Mouse (Mus musculus): ENCODE measurements at regions not wholly inside any gene's neighbourhood (a gene's known extent, or its start where the extent isn't known, plus 50 kb on each side); places are given as distances from the start of the nearest gene placed in this dataset.

- TF ChIP-seq POLR2A (IDR thresholded peaks at IDR 0.05; ENCODE audit: borderline replicate concordance, extremely low read depth, insufficient read depth, insufficient read length), result no peak
- DNase-seq (ENCODE audit: low spot score) (peak; percentile 18), ATAC-seq (ENCODE audit: low FRiP score, low read depth) (peak; percentile 55; the same call in 1 of the 2 replicates)
- Histone ChIP-seq H3K4me1 (ENCODE audit: control insufficient read depth, insufficient read depth, low read length) (0 out of 2 replicates have a peak, but pooled peaks cover 4% of the 10 kb centered on the region), H3K27ac (replicated peaks; ENCODE audit: low read depth, low read length) (no peak overlapping the region), H3K4me3 (replicated peaks; ENCODE audit: low read length) (no peak overlapping the region), H3K9ac (ENCODE audit: low read depth, low read length, severe bottlenecking) (no peak overlapping the region), H3K27me3 (ENCODE audit: control insufficient read depth, insufficient read depth, low read length) (no peaks in the 10 kb centered on the region), H3K4me2 (replicated peaks; ENCODE audit: low read depth, low read length, severe bottlenecking) (no peak overlapping the region), H3K9me3 (ENCODE audit: control insufficient read depth, low read length) (no peaks in the 10 kb centered on the region), H3K36me3 (ENCODE audit: control insufficient read depth, insufficient read depth, low read length) (no peaks in the 10 kb centered on the region)
- WGBS, result 58% methylated on average over 7 of the region's 7 CpGs
These were observed 132.3 kb downstream of the Rsl24d1 start for GRCm38 (mm10) chr9:73245524-73245923.

GRCm38 (mm10) chr9:73258171-73258570 lies 144.9 kb downstream of the Rsl24d1 start:
- WGBS, result 76% methylated on average over 9 of the region's 9 CpGs
- Histone ChIP-seq H3K36me3 (ENCODE audit: control insufficient read depth, insufficient read depth, low read length) (no peaks in the 10 kb centered on the region), H3K4me1 (ENCODE audit: control insufficient read depth, insufficient read depth, low read length) (no peaks in the 10 kb centered on the region), H3K4me2 (replicated peaks; ENCODE audit: low read depth, low read length, severe bottlenecking) (no peak overlapping the region), H3K9ac (ENCODE audit: low read depth, low read length, severe bottlenecking) (no peak overlapping the region), H3K9me3 (ENCODE audit: control insufficient read depth, low read length) (no peaks in the 10 kb centered on the region), H3K27me3 (ENCODE audit: control insufficient read depth, insufficient read depth, low read length) (no peaks in the 10 kb centered on the region), H3K27ac (replicated peaks; ENCODE audit: low read depth, low read length) (no peak overlapping the region), H3K4me3 (replicated peaks; ENCODE audit: low read length) (no peak overlapping the region)
- no peak for DNase-seq (ENCODE audit: low spot score)
- TF ChIP-seq POLR2A (IDR thresholded peaks at IDR 0.05; ENCODE audit: borderline replicate concordance, extremely low read depth, insufficient read depth, insufficient read length), result no peak
- ATAC-seq (ENCODE audit: low FRiP score, low read depth), result no peak

- 87% methylated on average over 8 of the region's 8 CpGs for WGBS
- DNase-seq (ENCODE audit: low spot score) (no peak), ATAC-seq (ENCODE audit: low FRiP score, low read depth) (no peak)
- Histone ChIP-seq H3K4me1 (ENCODE audit: control insufficient read depth, insufficient read depth, low read length) (no peaks in the 10 kb centered on the region), H3K36me3 (ENCODE audit: control insufficient read depth, insufficient read depth, low read length) (no peaks in the 10 kb centered on the region), H3K4me2 (replicated peaks; ENCODE audit: low read depth, low read length, severe bottlenecking) (no peak overlapping the region), H3K4me3 (replicated peaks; ENCODE audit: low read length) (no peak overlapping the region), H3K27me3 (ENCODE audit: control insufficient read depth, insufficient read depth, low read length) (no peaks in the 10 kb centered on the region), H3K9me3 (ENCODE audit: control insufficient read depth, low read length) (no peaks in the 10 kb centered on the region), H3K27ac (replicated peaks; ENCODE audit: low read depth, low read length) (no peak overlapping the region), H3K9ac (ENCODE audit: low read depth, low read length, severe bottlenecking) (no peak overlapping the region)
- TF ChIP-seq POLR2A (IDR thresholded peaks at IDR 0.05; ENCODE audit: borderline replicate concordance, extremely low read depth, insufficient read depth, insufficient read length), result no peak
These were observed 145.4 kb downstream of the Rsl24d1 start for GRCm38 (mm10) chr9:73258640-73259039.

- DNase-seq (ENCODE audit: low spot score), result no peak
- H3K4me2 ChIP-seq (replicated peaks; ENCODE audit: low read depth, low read length, severe bottlenecking), result no peak overlapping the region
- H3K27me3 ChIP-seq (ENCODE audit: control insufficient read depth, insufficient read depth, low read length), result no peaks in the 10 kb centered on the region
- no peak overlapping the region for H3K27ac ChIP-seq (replicated peaks; ENCODE audit: low read depth, low read length)
- no peaks in the 10 kb centered on the region for H3K9me3 ChIP-seq (ENCODE audit: control insufficient read depth, low read length)
- ATAC-seq (ENCODE audit: low FRiP score, low read depth), result no peak
- TF ChIP-seq POLR2A (IDR thresholded peaks at IDR 0.05; ENCODE audit: borderline replicate concordance, extremely low read depth, insufficient read depth, insufficient read length), result no peak
- WGBS, result 50% methylated on average over 5 of the region's 5 CpGs
- no peak overlapping the region for H3K4me3 ChIP-seq (replicated peaks; ENCODE audit: low read length)
- no peaks in the 10 kb centered on the region for H3K4me1 ChIP-seq (ENCODE audit: control insufficient read depth, insufficient read depth, low read length)
- H3K36me3 ChIP-seq (ENCODE audit: control insufficient read depth, insufficient read depth, low read length), result no peaks in the 10 kb centered on the region
- H3K9ac ChIP-seq (ENCODE audit: low read depth, low read length, severe bottlenecking), result no peak overlapping the region
These were observed 149.5 kb downstream of the Rsl24d1 start for GRCm38 (mm10) chr9:73262711-73263110.

GRCm38 (mm10) chr9:73270249-73270648 lies 157.0 kb downstream of the Rsl24d1 start:
- Histone ChIP-seq H3K4me3 (replicated peaks; ENCODE audit: low read length) (no peak overlapping the region), H3K27me3 (ENCODE audit: control insufficient read depth, insufficient read depth, low read length) (no peaks in the 10 kb centered on the region), H3K36me3 (ENCODE audit: control insufficient read depth, insufficient read depth, low read length) (no peaks in the 10 kb centered on the region), H3K27ac (replicated peaks; ENCODE audit: low read depth, low read length) (no peak overlapping the region), H3K4me1 (ENCODE audit: control insufficient read depth, insufficient read depth, low read length) (no peaks in the 10 kb centered on the region), H3K9ac (ENCODE audit: low read depth, low read length, severe bottlenecking) (no peak overlapping the region), H3K9me3 (ENCODE audit: control insufficient read depth, low read length) (no peaks in the 10 kb centered on the region), H3K4me2 (replicated peaks; ENCODE audit: low read depth, low read length, severe bottlenecking) (no peak overlapping the region)
- WGBS, result 73% methylated on average over 5 of the region's 5 CpGs
- no peak for TF ChIP-seq POLR2A (IDR thresholded peaks at IDR 0.05; ENCODE audit: borderline replicate concordance, extremely low read depth, insufficient read depth, insufficient read length)
- DNase-seq (ENCODE audit: low spot score), result peak; percentile 7
- no peak for ATAC-seq (ENCODE audit: low FRiP score, low read depth)

- no peak overlapping the region for H3K9ac ChIP-seq (ENCODE audit: low read depth, low read length, severe bottlenecking)
- no peak for TF ChIP-seq POLR2A (IDR thresholded peaks at IDR 0.05; ENCODE audit: borderline replicate concordance, extremely low read depth, insufficient read depth, insufficient read length)
- no peaks in the 10 kb centered on the region for H3K9me3 ChIP-seq (ENCODE audit: control insufficient read depth, low read length)
- H3K4me2 ChIP-seq (replicated peaks; ENCODE audit: low read depth, low read length, severe bottlenecking), result no peak overlapping the region
- H3K4me3 ChIP-seq (replicated peaks; ENCODE audit: low read length), result no peak overlapping the region
- no peak overlapping the region for H3K27ac ChIP-seq (replicated peaks; ENCODE audit: low read depth, low read length)
- no peaks in the 10 kb centered on the region for H3K36me3 ChIP-seq (ENCODE audit: control insufficient read depth, insufficient read depth, low read length)
- ATAC-seq (ENCODE audit: low FRiP score, low read depth) (no peak), DNase-seq (ENCODE audit: low spot score) (no peak)
- H3K27me3 ChIP-seq (ENCODE audit: control insufficient read depth, insufficient read depth, low read length), result no peaks in the 10 kb centered on the region
- no peaks in the 10 kb centered on the region for H3K4me1 ChIP-seq (ENCODE audit: control insufficient read depth, insufficient read depth, low read length)
- WGBS, result 55% methylated on average over 2 of the region's 2 CpGs
These were observed 159.4 kb downstream of the Rsl24d1 start for GRCm38 (mm10) chr9:73272614-73273013.
